Mouse (Mus musculus): ENCODE results near the gene Slc25a39. TPM values are rescaled to one million over a fixed set of nuclear protein-coding genes. Genes with fewer than 3 reads are reported as not detected.
"Not testable (repeated sequence)": the region's sequence is repeated elsewhere in the genome, so short reads cannot be mapped to it uniquely, and the experiment has no call there.

Gene Slc25a39
- polyA plus RNA-seq, 1 experiment from 2014 or later = 360 TPM

- Histone ChIP-seq H3K36me3 (ENCODE audit: insufficient read depth, low read length) (no peaks in the 10 kb centered on the region), H3K4me3 (ENCODE audit: low read length) (no peak overlapping the region), H3K27ac (ENCODE audit: low read length) (no peak overlapping the region), H3K9ac (replicated peaks; ENCODE audit: low read length) (no peak overlapping the region), H3K27me3 (ENCODE audit: insufficient read depth, low read length) (peaks cover 40% of the 10 kb centered on the region), H3K4me1 (ENCODE audit: insufficient read depth, low read length) (peaks cover 39% of the 10 kb centered on the region), H3K4me2 (replicated peaks; ENCODE audit: low read depth, low read length) (no peak overlapping the region), H3K9me3 (ENCODE audit: low read length) (no peaks in the 10 kb centered on the region)
- ATAC-seq (ENCODE audit: low FRiP score, low TSS enrichment) = no peak
- 73% methylated on average over 7 of the region's 7 CpGs for WGBS
Observed at GRCm38 (mm10) chr11:102396671-102397141, 11.0 kb downstream of the Slc25a39 start.

GRCm38 (mm10) chr11:102396263-102396662 lies 11.5 kb downstream of the Slc25a39 start:
- H3K4me1 ChIP-seq (ENCODE audit: insufficient read depth, low read length) = peaks cover 39% of the 10 kb centered on the region
- 42% methylated on average over 6 of the region's 6 CpGs for WGBS
- no peak for ATAC-seq (ENCODE audit: low FRiP score, low TSS enrichment)
- no peak overlapping the region for H3K27ac ChIP-seq (ENCODE audit: low read length)
- no peaks in the 10 kb centered on the region for H3K9me3 ChIP-seq (ENCODE audit: low read length)
- H3K4me2 ChIP-seq (replicated peaks; ENCODE audit: low read depth, low read length) = no peak overlapping the region
- H3K36me3 ChIP-seq (ENCODE audit: insufficient read depth, low read length) = no peaks in the 10 kb centered on the region
- no peak overlapping the region for H3K4me3 ChIP-seq (ENCODE audit: low read length)
- peaks cover 40% of the 10 kb centered on the region for H3K27me3 ChIP-seq (ENCODE audit: insufficient read depth, low read length)
- H3K9ac ChIP-seq (replicated peaks; ENCODE audit: low read length) = no peak overlapping the region

- no peaks in the 10 kb centered on the region for H3K9me3 ChIP-seq (ENCODE audit: low read length)
- H3K9ac ChIP-seq (replicated peaks; ENCODE audit: low read length) = no peak overlapping the region
- H3K4me2 ChIP-seq (replicated peaks; ENCODE audit: low read depth, low read length) = no peak overlapping the region
- no peak overlapping the region for H3K27ac ChIP-seq (ENCODE audit: low read length)
- no peak overlapping the region for H3K4me3 ChIP-seq (ENCODE audit: low read length)
- no peak for ATAC-seq (ENCODE audit: low FRiP score, low TSS enrichment)
- H3K36me3 ChIP-seq (ENCODE audit: insufficient read depth, low read length) = no peaks in the 10 kb centered on the region
- H3K4me1 ChIP-seq (ENCODE audit: insufficient read depth, low read length) = peaks cover 34% of the 10 kb centered on the region
- 6% methylated on average over 5 of the region's 5 CpGs for WGBS
- peaks cover 35% of the 10 kb centered on the region for H3K27me3 ChIP-seq (ENCODE audit: insufficient read depth, low read length)
Observed at GRCm38 (mm10) chr11:102395250-102395649, 12.5 kb downstream of the Slc25a39 start.

- ATAC-seq (ENCODE audit: low FRiP score, low TSS enrichment) = no peak; the same call in 1 of the 2 replicates
- no peak overlapping the region for H3K9ac ChIP-seq (replicated peaks; ENCODE audit: low read length)
- peaks cover 28% of the 10 kb centered on the region for H3K4me1 ChIP-seq (ENCODE audit: insufficient read depth, low read length)
- H3K27ac ChIP-seq (ENCODE audit: low read length) = no peak overlapping the region
- H3K9me3 ChIP-seq (ENCODE audit: low read length) = no peaks in the 10 kb centered on the region
- WGBS = 79% methylated on average over 9 of the region's 9 CpGs
- H3K4me2 ChIP-seq (replicated peaks; ENCODE audit: low read depth, low read length) = no peak overlapping the region
- H3K4me3 ChIP-seq (ENCODE audit: low read length) = no peak overlapping the region
- no peaks in the 10 kb centered on the region for H3K36me3 ChIP-seq (ENCODE audit: insufficient read depth, low read length)
- peaks cover 28% of the 10 kb centered on the region for H3K27me3 ChIP-seq (ENCODE audit: insufficient read depth, low read length)
Observed at GRCm38 (mm10) chr11:102394421-102395124, 13.2 kb downstream of the Slc25a39 start.

- no peak; the same call in 1 of the 2 replicates for ATAC-seq (ENCODE audit: low FRiP score, low TSS enrichment)
- H3K4me1 ChIP-seq (ENCODE audit: insufficient read depth, low read length) = peaks cover 21% of the 10 kb centered on the region
- peak overlapping the region; percentile 45 for H3K4me3 ChIP-seq (ENCODE audit: low read length)
- H3K27ac ChIP-seq (ENCODE audit: low read length) = no peak overlapping the region
- H3K4me2 ChIP-seq (replicated peaks; ENCODE audit: low read depth, low read length) = peak overlapping the region; percentile 92
- no peaks in the 10 kb centered on the region for H3K36me3 ChIP-seq (ENCODE audit: insufficient read depth, low read length)
- H3K9ac ChIP-seq (replicated peaks; ENCODE audit: low read length) = peak overlapping the region; percentile 50
- 8% methylated on average over 17 of the region's 17 CpGs for WGBS
- peaks cover 21% of the 10 kb centered on the region for H3K27me3 ChIP-seq (ENCODE audit: insufficient read depth, low read length)
- H3K9me3 ChIP-seq (ENCODE audit: low read length) = no peaks in the 10 kb centered on the region
Observed at GRCm38 (mm10) chr11:102393719-102394420, 13.9 kb downstream of the Slc25a39 start.

GRCm38 (mm10) chr11:102393238-102393634 lies 14.5 kb downstream of the Slc25a39 start, which contains the start of gene Rundc3a:
TSS of gene Rundc3a (plus strand) at chr11:102393403.
- peak within 1 kb of the TSS; percentile 45 for H3K4me3 ChIP-seq (ENCODE audit: low read length)
- no peaks in the 10 kb centered on the region for H3K36me3 ChIP-seq (ENCODE audit: insufficient read depth, low read length)
- WGBS = 0% methylated on average over 31 of the region's 34 CpGs
- ATAC-seq (ENCODE audit: low FRiP score, low TSS enrichment) = peak; percentile 67; the same call in 1 of the 2 replicates
- no peaks in the 10 kb centered on the region for H3K9me3 ChIP-seq (ENCODE audit: low read length)
- peaks cover 17% of the 10 kb centered on the region for H3K4me1 ChIP-seq (ENCODE audit: insufficient read depth, low read length)
- peak within 1 kb of the TSS; percentile 50 for H3K9ac ChIP-seq (replicated peaks; ENCODE audit: low read length)
- peaks cover 15% of the 10 kb centered on the region for H3K27me3 ChIP-seq (ENCODE audit: insufficient read depth, low read length)
- H3K27ac ChIP-seq (ENCODE audit: low read length) = no peak within 1 kb of the TSS
- H3K4me2 ChIP-seq (replicated peaks; ENCODE audit: low read depth, low read length) = peak within 1 kb of the TSS; percentile 92

- Histone ChIP-seq H3K4me1 (ENCODE audit: insufficient read depth, low read length) (peaks cover 17% of the 10 kb centered on the region), H3K9ac (replicated peaks; ENCODE audit: low read length) (peak overlapping the region; percentile 48; the same call in 1 of the 2 replicates), H3K4me2 (replicated peaks; ENCODE audit: low read depth, low read length) (peak overlapping the region; percentile 92), H3K36me3 (ENCODE audit: insufficient read depth, low read length) (no peaks in the 10 kb centered on the region), H3K4me3 (ENCODE audit: low read length) (peak overlapping the region; percentile 45), H3K27ac (ENCODE audit: low read length) (no peak overlapping the region), H3K9me3 (ENCODE audit: low read length) (no peaks in the 10 kb centered on the region), H3K27me3 (ENCODE audit: insufficient read depth, low read length) (peaks cover 10% of the 10 kb centered on the region; the same call in 1 of the 2 replicates)
- ATAC-seq (ENCODE audit: low FRiP score, low TSS enrichment) = 0 out of 2 replicates have a peak, but pooled peaks have one; percentile 25
- WGBS = 22% methylated on average over 15 of the region's 15 CpGs
Observed at GRCm38 (mm10) chr11:102392441-102393237, 15.1 kb downstream of the Slc25a39 start.

GRCm38 (mm10) chr11:102389436-102389835 lies 18.3 kb downstream of the Slc25a39 start:
- not testable (repeated sequence) for H3K36me3 ChIP-seq (ENCODE audit: insufficient read depth, low read length); ATAC-seq (ENCODE audit: low FRiP score, low TSS enrichment); H3K9ac ChIP-seq (replicated peaks; ENCODE audit: low read length); H3K4me3 ChIP-seq (ENCODE audit: low read length); H3K27ac ChIP-seq (ENCODE audit: low read length); H3K4me2 ChIP-seq (replicated peaks; ENCODE audit: low read depth, low read length); H3K27me3 ChIP-seq (ENCODE audit: insufficient read depth, low read length); H3K9me3 ChIP-seq (ENCODE audit: low read length)
- peaks cover 17% of the 10 kb centered on the region for H3K4me1 ChIP-seq (ENCODE audit: insufficient read depth, low read length)
- 94% methylated on average over 4 of the region's 5 CpGs for WGBS

- WGBS = 63% methylated on average over 5 of the region's 5 CpGs
- no peaks in the 10 kb centered on the region for H3K4me1 ChIP-seq (ENCODE audit: insufficient read depth, low read length)
- H3K27me3 ChIP-seq (ENCODE audit: insufficient read depth, low read length) = 0 out of 2 replicates have a peak, but pooled peaks cover 3% of the 10 kb centered on the region
- ATAC-seq (ENCODE audit: low FRiP score, low TSS enrichment) = no peak
- no peak overlapping the region for H3K9ac ChIP-seq (replicated peaks; ENCODE audit: low read length)
- no peak overlapping the region for H3K4me3 ChIP-seq (ENCODE audit: low read length)
- H3K9me3 ChIP-seq (ENCODE audit: low read length) = no peaks in the 10 kb centered on the region
- H3K36me3 ChIP-seq (ENCODE audit: insufficient read depth, low read length) = no peaks in the 10 kb centered on the region
- no peak overlapping the region for H3K4me2 ChIP-seq (replicated peaks; ENCODE audit: low read depth, low read length)
- no peak overlapping the region for H3K27ac ChIP-seq (ENCODE audit: low read length)
Observed at GRCm38 (mm10) chr11:102386121-102386520, 21.6 kb downstream of the Slc25a39 start.
